Mouse (Mus musculus) layer of hippocampus, adult 6 months (tissue): ENCODE results near the gene Rab3c. TPM values are rescaled to one million over a fixed set of nuclear protein-coding genes. Genes with fewer than 3 reads are reported as not detected.

Experiments used
- long read RNA-seq, 2 experiments: library from polyadenylated mRNA; unstranded; transcript quantifications; one replicate each; pipeline ENCODE4 v2.0.0; 2019 to 2020
- polyA plus RNA-seq: library from polyadenylated mRNA; unstranded; fragments of <200 nt; fragmentation: Nextera tagmentation; gene quantifications from 2 replicates; pipeline ENCODE4 v1.2.3, GENCODE M21; 2021

The Rab3c gene
- polyA plus RNA-seq, result 145 and 162 TPM in 2 replicates
- long read RNA-seq, experiment 1, full-length matches to known transcripts, result 205 of 296 reads
- long read RNA-seq, experiment 1, partial matches to known transcripts, result 21 of 296 reads
- long read RNA-seq, experiment 1, other reads (novel, unspliced or antisense), result 70 of 296 reads
- long read RNA-seq, experiment 2, full-length matches to known transcripts, result 372 of 491 reads
- long read RNA-seq, experiment 2, partial matches to known transcripts, result 12 of 491 reads
- long read RNA-seq, experiment 2, other reads (novel, unspliced or antisense), result 107 of 491 reads

GRCm38 (mm10) chr13:110280563-110281144 lies at the start of gene Rab3c:
Gene Rab3c (minus strand): TSS chr13:110280996.

Other genes starting within 250 kb of the Rab3c start
- gene Gapt, start 76.2 kb upstream of the Rab3c start, polyA plus RNA-seq, result not detected in 2 replicates
- gene Plk2, start 114.0 kb upstream of the Rab3c start, polyA plus RNA-seq, result 145 and 152 TPM in 2 replicates